In the genomic region with DNA sequence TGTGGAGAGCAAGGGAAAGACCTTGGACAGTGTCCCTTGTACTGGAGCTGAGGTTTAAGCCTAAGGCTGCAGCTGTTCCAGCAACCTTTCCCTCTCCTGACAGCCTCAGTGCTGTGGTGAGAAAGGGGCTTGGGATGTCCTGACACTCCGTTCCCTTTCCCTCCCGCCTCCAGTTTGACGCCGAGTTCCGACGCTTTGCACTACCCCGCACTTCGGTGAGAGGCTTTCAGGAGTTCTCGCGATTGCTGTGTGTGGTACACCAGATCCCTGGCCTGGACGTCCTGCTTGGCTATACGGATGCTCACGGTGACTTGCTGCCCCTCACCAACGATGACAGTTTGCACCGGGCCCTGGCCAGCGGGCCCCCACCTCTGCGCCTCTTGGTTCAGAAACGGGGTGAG, we compare ENCODE assay signal across 8 mouse cellular contexts. TPM values are rescaled to one million over a fixed set of nuclear protein-coding genes. Genes with fewer than 3 reads are reported as not detected.
DNase-seq lines count a peak whose midpoint lies in the region; ATAC-seq and TF ChIP-seq lines count a peak whose summit lies in the region.
"Had no signal": no experiment of that assay in that cellular context is flagged by ENCODE, and none has a peak within 500 bp of the region (broad histone marks: within the 10 kb centered on the region; RNA-seq: fewer than 3 reads in every experiment).

No protein-coding gene starts in this region.

- no peaks in the 10 kb centered on the region for H3K27me3 ChIP-seq in lung, embryonic 14.5 days (ENCODE audit: insufficient read depth, low read length)
- no peaks in the 10 kb centered on the region for H3K27me3 ChIP-seq in heart, postnatal 0 days (ENCODE audit: control insufficient read depth, insufficient read depth, low read length)
- H3K27me3 ChIP-seq in midbrain, embryonic 12.5 days: no peaks in the 10 kb centered on the region

- TF ChIP-seq EP300 in heart, postnatal 0 days (IDR thresholded peaks at IDR 0.05; ENCODE audit: low read depth): no peak

- no peaks in the 10 kb centered on the region for H3K9me3 ChIP-seq in lung, embryonic 14.5 days (ENCODE audit: low read depth, low read length)
- no peaks in the 10 kb centered on the region for H3K9me3 ChIP-seq in heart, postnatal 0 days (replicated peaks; ENCODE audit: control insufficient read depth, low read length)
- H3K9me3 ChIP-seq in midbrain, embryonic 12.5 days: no peaks in the 10 kb centered on the region

- 36% methylated on average over 18 of the region's 18 CpGs for WGBS in lung, embryonic 14.5 days
- 41% methylated on average over 18 of the region's 18 CpGs for WGBS in heart, postnatal 0 days
- WGBS in midbrain, embryonic 12.5 days: 30% methylated on average over 18 of the region's 18 CpGs

- no peak for DNase-seq in lung, embryonic 14.5 days
- no peak for DNase-seq in lung, postnatal 4 days
- peak; percentile 46 to 57 for DNase-seq in cerebellum, postnatal 10 days
- DNase-seq in heart, postnatal 0 days (ENCODE audit: low spot score): no peak
- DNase-seq in adrenal gland, adult (ENCODE audit: inconsistent age in 2 of 2, low spot score in 1 of 2): no peak
- no peak for DNase-seq in layer of hippocampus, postnatal 14 days (ENCODE audit: low spot score in 2 of 2)

- no peak for TF ChIP-seq CTCF in lung, embryonic 14.5 days (IDR thresholded peaks at IDR 0.05; ENCODE audit: low read depth)
- TF ChIP-seq CTCF in heart, postnatal 0 days (IDR thresholded peaks at IDR 0.05; ENCODE audit: low read depth): no peak

- H3K4me3 ChIP-seq in lung, embryonic 14.5 days (ENCODE audit: low read depth, low read length): peak overlapping the region; percentile 67
- peak overlapping the region; percentile 79 for H3K4me3 ChIP-seq in heart, postnatal 0 days (ENCODE audit: low read depth, low read length)
- peak overlapping the region; percentile 72 for H3K4me3 ChIP-seq in midbrain, embryonic 12.5 days

- H3K27ac ChIP-seq in lung, embryonic 14.5 days (ENCODE audit: low read depth): peak overlapping the region; percentile 59; the same call in 1 of the 2 replicates
- peak overlapping the region; percentile 33; the same call in 1 of the 2 replicates for H3K27ac ChIP-seq in heart, postnatal 0 days (ENCODE audit: low read depth)
- H3K27ac ChIP-seq in midbrain, embryonic 12.5 days (replicated peaks): peak overlapping the region; percentile 91

- peak overlapping the region; percentile 60 for H3K9ac ChIP-seq in lung, embryonic 14.5 days
- no peak overlapping the region for H3K9ac ChIP-seq in heart, postnatal 0 days (replicated peaks; ENCODE audit: low read depth, low read length)
- H3K9ac ChIP-seq in midbrain, embryonic 12.5 days (replicated peaks): peak overlapping the region; percentile 77

- ATAC-seq in lung, embryonic 14.5 days (ENCODE audit: insufficient read depth): peak; percentile 12; the same call in 1 of the 2 replicates
- no peak for ATAC-seq in heart, postnatal 0 days (ENCODE audit: insufficient read depth, low read depth)
- peak; percentile 21 for ATAC-seq in midbrain, embryonic 12.5 days (ENCODE audit: low FRiP score, low read depth)

- peak overlapping the region; percentile 81 for H3K4me2 ChIP-seq in lung, embryonic 14.5 days
- H3K4me2 ChIP-seq in heart, postnatal 0 days (ENCODE audit: low read depth, low read length): peak overlapping the region; percentile 87
- H3K4me2 ChIP-seq in midbrain, embryonic 12.5 days (replicated peaks): peak overlapping the region; percentile 96

- peaks cover 43% of the 10 kb centered on the region for H3K36me3 ChIP-seq in lung, embryonic 14.5 days (ENCODE audit: insufficient read depth)
- peaks cover 20% of the 10 kb centered on the region for H3K36me3 ChIP-seq in heart, postnatal 0 days (replicated peaks; ENCODE audit: control insufficient read depth, insufficient read depth, low read length)
- peaks cover 39% of the 10 kb centered on the region for H3K36me3 ChIP-seq in midbrain, embryonic 12.5 days

- 0 out of 2 replicates have a peak, but pooled peaks cover 2% of the 10 kb centered on the region for H3K4me1 ChIP-seq in lung, embryonic 14.5 days (ENCODE audit: insufficient read depth)
- H3K4me1 ChIP-seq in heart, postnatal 0 days (ENCODE audit: control insufficient read depth, insufficient read depth): peaks cover 12% of the 10 kb centered on the region; the same call in 1 of the 2 replicates
- H3K4me1 ChIP-seq in midbrain, embryonic 12.5 days: peaks cover 34% of the 10 kb centered on the region

RNA-seq across cellular contexts. Expression of gene Pard6a, which starts 1.1 kb away (rescaled TPM):
- 13.4 and 13.6 TPM in 2 replicates for polyA plus RNA-seq in lung, embryonic 14.5 days (2014; fragmentation: Nextera tagmentation; extraction: Ambion mirVana)
- 14.0 and 15.5 TPM in 2 replicates for total RNA-seq in heart, postnatal 0 days (2014; rRNA removed; ENCODE audit: low replicate concordance)
- polyA plus RNA-seq in heart, postnatal 0 days (2015; fragmentation: Nextera tagmentation; extraction: Ambion mirVana): 16.7 and 18.5 TPM in 2 replicates
- 31.7 and 32.7 TPM in 2 replicates for polyA plus RNA-seq in midbrain, embryonic 12.5 days (2016; fragmentation: Nextera tagmentation; extraction: Ambion mirVana)
- 10 to 100 TPM; 36.8 to 38.4 TPM for total RNA-seq in layer of hippocampus, postnatal 14 days (2021)

RNA-seq across cellular contexts. Expression of gene Acd, which starts 1.1 kb away (rescaled TPM):
- 62.2 and 68.6 TPM in 2 replicates for polyA plus RNA-seq in lung, embryonic 14.5 days (2014; fragmentation: Nextera tagmentation; extraction: Ambion mirVana)
- 8.7 and 12.8 TPM in 2 replicates for total RNA-seq in heart, postnatal 0 days (2014; rRNA removed; ENCODE audit: low replicate concordance)
- 29.1 and 32.1 TPM in 2 replicates for polyA plus RNA-seq in heart, postnatal 0 days (2015; fragmentation: Nextera tagmentation; extraction: Ambion mirVana)
- 82.8 and 89.5 TPM in 2 replicates for polyA plus RNA-seq in midbrain, embryonic 12.5 days (2016; fragmentation: Nextera tagmentation; extraction: Ambion mirVana)
- 10 to 100 TPM; 42.8 to 43.5 TPM for total RNA-seq in layer of hippocampus, postnatal 14 days (2021)

RNA-seq across cellular contexts. Expression of gene 4933405L10Rik, which starts 5.5 kb away (rescaled TPM):
- polyA plus RNA-seq in lung, embryonic 14.5 days (2014; fragmentation: Nextera tagmentation; extraction: Ambion mirVana): 0.15 TPM in 1 of 2 replicates, not detected in the other
- total RNA-seq in heart, postnatal 0 days (2014; rRNA removed; ENCODE audit: low replicate concordance): not detected in 2 replicates
- not detected in 2 replicates for polyA plus RNA-seq in heart, postnatal 0 days (2015; fragmentation: Nextera tagmentation; extraction: Ambion mirVana)
- 0.27 TPM in 1 of 2 replicates, not detected in the other for polyA plus RNA-seq in midbrain, embryonic 12.5 days (2016; fragmentation: Nextera tagmentation; extraction: Ambion mirVana)
- not detected for total RNA-seq in layer of hippocampus, postnatal 14 days (2021)
- polyA plus RNA-seq: gonadal fat pad, adult 2 months had no signal

RNA-seq across cellular contexts. Expression of gene Enkd1, which starts 6.0 kb away (rescaled TPM):
- polyA plus RNA-seq in lung, embryonic 14.5 days (2014; fragmentation: Nextera tagmentation; extraction: Ambion mirVana): 28.7 and 29.7 TPM in 2 replicates
- 1.1 and 11.1 TPM in 2 replicates for total RNA-seq in heart, postnatal 0 days (2014; rRNA removed; ENCODE audit: low replicate concordance)
- 4.0 and 5.9 TPM in 2 replicates for polyA plus RNA-seq in heart, postnatal 0 days (2015; fragmentation: Nextera tagmentation; extraction: Ambion mirVana)
- 28.6 and 32.6 TPM in 2 replicates for polyA plus RNA-seq in midbrain, embryonic 12.5 days (2016; fragmentation: Nextera tagmentation; extraction: Ambion mirVana)
- 1 to 10 TPM; 8.6 to 9.0 TPM for total RNA-seq in layer of hippocampus, postnatal 14 days (2021)

RNA-seq across cellular contexts. Expression of gene Carmil2, which starts 15.9 kb away (rescaled TPM):
- 0.70 and 1.1 TPM in 2 replicates for polyA plus RNA-seq in lung, embryonic 14.5 days (2014; fragmentation: Nextera tagmentation; extraction: Ambion mirVana)
- 1.3 and 1.4 TPM in 2 replicates for total RNA-seq in heart, postnatal 0 days (2014; rRNA removed; ENCODE audit: low replicate concordance)
- 0.05 and 0.10 TPM in 2 replicates for polyA plus RNA-seq in heart, postnatal 0 days (2015; fragmentation: Nextera tagmentation; extraction: Ambion mirVana)
- polyA plus RNA-seq in midbrain, embryonic 12.5 days (2016; fragmentation: Nextera tagmentation; extraction: Ambion mirVana): 8.7 and 9.0 TPM in 2 replicates
- 10 to 100 TPM; 64.7 to 68.4 TPM for total RNA-seq in layer of hippocampus, postnatal 14 days (2021)

Comparison
In these comparisons a context has a peak if more than half of its experiments do, and no peak if none do; other contexts are left out.
1. DNase-seq: peak in cerebellum, postnatal 10 days (2 of 2); none in lung, embryonic 14.5 days (single experiment), lung, postnatal 4 days (0 of 2), heart, postnatal 0 days (single experiment), adrenal gland, adult (0 of 2) and layer of hippocampus, postnatal 14 days (0 of 2).
2. H3K27ac ChIP-seq: peak in every context shown above with its lines; median percentile 91 in midbrain, embryonic 12.5 days; 59 in lung, embryonic 14.5 days; 33 in heart, postnatal 0 days.
3. Peak in every context shown above with its lines, with median percentiles within 50 percentile points of each other: H3K4me2 ChIP-seq and H3K4me3 ChIP-seq.